Mouse (Mus musculus): Measurements from ENCODE around the gene Iqcf6.

GRCm38 (mm10) chr9:106641346-106641745 is 15.0 kb downstream of the Iqcf6 start:
- TF ChIP-seq MAZ (IDR thresholded peaks at IDR 0.05; ENCODE audit: low read depth, low read length) (no peak), CHD2 (IDR thresholded peaks at IDR 0.05; ENCODE audit: low read length) (no peak)

Measured in CH12.LX (cell line).